Mouse (Mus musculus): ENCODE measurements around the gene Gng13. TPM values are rescaled to one million over a fixed set of nuclear protein-coding genes. Genes with fewer than 3 reads are reported as not detected.

Gng13 gene
- total and polyA plus RNA-seq, 3 experiments, result 1.3 to 2.9 TPM; not detected in 1

DNA sequence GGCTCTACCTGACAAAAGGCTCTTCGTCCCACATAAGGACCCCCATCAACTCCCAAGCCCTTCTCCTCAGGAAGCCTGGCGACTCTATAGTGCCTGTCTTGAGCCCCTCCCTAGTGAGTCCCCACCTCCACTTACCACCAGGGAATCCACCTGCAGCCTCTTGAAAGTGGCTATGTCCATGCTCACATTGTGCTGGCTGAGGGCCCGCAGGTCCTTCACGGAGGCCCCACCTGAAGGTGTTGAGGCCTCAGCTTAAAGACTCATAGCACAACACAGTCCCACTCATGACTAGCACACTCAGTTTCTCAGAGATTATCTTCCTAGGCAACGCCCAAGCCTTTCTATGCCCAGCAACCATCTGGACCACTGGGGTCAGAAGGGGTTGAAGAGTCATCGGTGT is 32.3 kb downstream of the Gng13 start:
- DNase-seq (ENCODE audit: extremely low read depth), result no peak
- no peak overlapping the region for H3K27ac ChIP-seq (ENCODE audit: insufficient read depth, low read depth)
- H3K4me2 ChIP-seq (ENCODE audit: insufficient read depth, low read depth, poor library complexity, severe bottlenecking), result no peak overlapping the region
- no peaks in the 10 kb centered on the region for H3K4me1 ChIP-seq (ENCODE audit: control insufficient read depth in 1 of 2, insufficient read depth in 2 of 2)
- in situ Hi-C loops (cut with MboI; ENCODE audit: low pct_ligation_motif_present, low pct_unique_long_range_greater_than_20kb, low sequenced_read_pairs) (no loop called here), dilution Hi-C loops (cut with MboI; ENCODE audit: extremely low pct_ligation_motif_present, extremely low pct_unique_long_range_greater_than_20kb, low sequenced_read_pairs) (no loop called here)
- H3K27me3 ChIP-seq (replicated peaks), result peaks cover 89% of the 10 kb centered on the region
- no peak overlapping the region for H3K9ac ChIP-seq (ENCODE audit: insufficient read depth, low read depth)
- H3K36me3 ChIP-seq (replicated peaks in 1 of 2; ENCODE audit: control insufficient read depth in 1 of 2, insufficient read depth in 1 of 2, low read length in 1 of 2), result no peaks in the 10 kb centered on the region
- H3K9me3 ChIP-seq (replicated peaks; ENCODE audit: low read length), result no peaks in the 10 kb centered on the region
- no peak overlapping the region for H3K4me3 ChIP-seq (replicated peaks in 1 of 3; ENCODE audit: low read depth in 2 of 3, low read length in 2 of 3, poor library complexity in 1 of 3)
- no peaks in the 10 kb centered on the region for H3K79me2 ChIP-seq (replicated peaks; ENCODE audit: control insufficient read depth, extremely low read depth, insufficient read depth, poor library complexity, severe bottlenecking)
- TF ChIP-seq NELFE (IDR thresholded peaks at IDR 0.05; ENCODE audit: low read depth, low read length) (no peak), RAD21 (IDR thresholded peaks at IDR 0.05; ENCODE audit: low read depth, low read length) (no peak), USF2 (conservative IDR thresholded peaks at IDR 0.05; ENCODE audit: low read depth, low read length) (no peak), ETS1 (conservative IDR thresholded peaks at IDR 0.05; ENCODE audit: low read depth, low read length) (no peak), ZMIZ1 (IDR thresholded peaks at IDR 0.05; ENCODE audit: low read depth, low read length) (no peak), POLR2A (IDR thresholded peaks at IDR 0.05; ENCODE audit: low read depth, low read length) (no peak), MXI1 (IDR thresholded peaks at IDR 0.05; ENCODE audit: low read depth, low read length) (no peak), MEF2A (IDR thresholded peaks at IDR 0.05; ENCODE audit: borderline replicate concordance, low read depth, low read length) (no peak), MAZ (IDR thresholded peaks at IDR 0.05; ENCODE audit: low read depth, low read length) (no peak)

DNA sequence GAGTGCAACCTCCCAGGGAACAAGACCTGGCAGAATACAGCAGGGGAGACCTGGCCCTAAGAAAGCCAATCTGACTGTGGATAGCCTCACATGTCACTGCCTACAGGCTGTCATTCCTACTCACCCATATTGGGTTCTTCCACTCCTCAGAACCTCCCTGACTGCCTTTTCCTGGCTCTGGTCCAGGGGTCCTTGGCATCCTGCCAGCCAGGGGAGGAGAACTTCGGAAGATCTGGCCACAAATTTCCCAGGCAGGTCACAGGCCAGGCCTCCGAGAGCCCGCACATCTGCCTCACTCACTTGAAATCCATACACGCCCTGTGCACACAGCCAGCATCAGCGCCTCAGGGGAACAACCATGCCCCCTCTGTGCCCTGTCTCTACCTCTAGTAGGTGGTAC is 34.5 kb downstream of the Gng13 start:
- Histone ChIP-seq H3K36me3 (replicated peaks in 1 of 2; ENCODE audit: control insufficient read depth in 1 of 2, insufficient read depth in 1 of 2, low read length in 1 of 2) (no peaks in the 10 kb centered on the region), H3K79me2 (replicated peaks; ENCODE audit: control insufficient read depth, extremely low read depth, insufficient read depth, poor library complexity, severe bottlenecking) (no peaks in the 10 kb centered on the region), H3K27me3 (replicated peaks) (peaks cover 93% of the 10 kb centered on the region), H3K4me2 (ENCODE audit: insufficient read depth, low read depth, poor library complexity, severe bottlenecking) (no peak overlapping the region), H3K4me1 (ENCODE audit: control insufficient read depth in 1 of 2, insufficient read depth in 2 of 2) (no peaks in the 10 kb centered on the region), H3K4me3 (replicated peaks in 1 of 3; ENCODE audit: low read depth in 2 of 3, low read length in 2 of 3, poor library complexity in 1 of 3) (no peak overlapping the region), H3K9ac (ENCODE audit: insufficient read depth, low read depth) (no peak overlapping the region), H3K9me3 (replicated peaks; ENCODE audit: low read length) (no peaks in the 10 kb centered on the region), H3K27ac (ENCODE audit: insufficient read depth, low read depth) (no peak overlapping the region)
- dilution Hi-C loops (cut with MboI; ENCODE audit: extremely low pct_ligation_motif_present, extremely low pct_unique_long_range_greater_than_20kb, low sequenced_read_pairs) (no loop called here), in situ Hi-C loops (cut with MboI; ENCODE audit: low pct_ligation_motif_present, low pct_unique_long_range_greater_than_20kb, low sequenced_read_pairs) (no loop called here)
- no peak for TF ChIP-seq TCF12 (IDR thresholded peaks at IDR 0.05; ENCODE audit: low read depth, low read length)
- TF ChIP-seq SMC3 (IDR thresholded peaks at IDR 0.05; ENCODE audit: low read depth, low read length), result no peak
- TF ChIP-seq ELF1 (IDR thresholded peaks at IDR 0.05; ENCODE audit: low read depth, low read length), result no peak
- no peak for TF ChIP-seq MAFK (IDR thresholded peaks at IDR 0.05; ENCODE audit: insufficient replicate concordance, low read length)
- TF ChIP-seq E2F4 (IDR thresholded peaks at IDR 0.05; ENCODE audit: insufficient replicate concordance, low read depth, low read length), result no peak
- TF ChIP-seq ZC3H11A (IDR thresholded peaks at IDR 0.05; ENCODE audit: low read depth, low read length), result no peak
- TF ChIP-seq RAD21 (IDR thresholded peaks at IDR 0.05; ENCODE audit: low read depth, low read length), result no peak
- no peak for TF ChIP-seq USF1 (IDR thresholded peaks at IDR 0.05; ENCODE audit: low read depth, low read length)
- TF ChIP-seq ZMIZ1 (IDR thresholded peaks at IDR 0.05; ENCODE audit: low read depth, low read length), result no peak
- TF ChIP-seq HCFC1 (IDR thresholded peaks at IDR 0.05; ENCODE audit: low read depth, low read length), result no peak
- TF ChIP-seq CHD2 (IDR thresholded peaks at IDR 0.05; ENCODE audit: low read length), result no peak
- TF ChIP-seq GABPA (IDR thresholded peaks at IDR 0.05; ENCODE audit: insufficient replicate concordance, low read depth, low read length), result no peak
- TF ChIP-seq CHD1 (IDR thresholded peaks at IDR 0.05; ENCODE audit: low read depth, low read length), result no peak
- no peak for TF ChIP-seq MEF2A (IDR thresholded peaks at IDR 0.05; ENCODE audit: borderline replicate concordance, low read depth, low read length)
- TF ChIP-seq JUN (IDR thresholded peaks at IDR 0.05; ENCODE audit: insufficient read depth, low read depth, low read length), result no peak
- TF ChIP-seq NRF1 (IDR thresholded peaks at IDR 0.05; ENCODE audit: low read depth, low read length), result no peak
- no peak for TF ChIP-seq MXI1 (IDR thresholded peaks at IDR 0.05; ENCODE audit: low read depth, low read length)
- DNase-seq (ENCODE audit: extremely low read depth), result no peak

Measured in CH12.LX (cell line).